Mouse (Mus musculus) heart, postnatal 0 days (tissue): ENCODE data around the gene Bmpr1b.

Experiments used
- CTCF ChIP-seq: IDR thresholded peaks from 2 replicates; pipeline ENCODE4 v1.5.1; 2016; ENCODE audit warnings: antibody characterized with exemption, control low read depth, low read depth
- EP300 ChIP-seq: IDR thresholded peaks from 2 replicates; pipeline ENCODE4 v1.6.1; 2016; ENCODE audit warnings: antibody characterized with exemption, low read depth

GRCm38 (mm10) chr3:142099151-142099550, 70.1 kb downstream of the Bmpr1b start:
- TF ChIP-seq CTCF (no peak), EP300 (no peak)
